Mouse (Mus musculus): ENCODE results near the gene Mex3a.

DNA sequence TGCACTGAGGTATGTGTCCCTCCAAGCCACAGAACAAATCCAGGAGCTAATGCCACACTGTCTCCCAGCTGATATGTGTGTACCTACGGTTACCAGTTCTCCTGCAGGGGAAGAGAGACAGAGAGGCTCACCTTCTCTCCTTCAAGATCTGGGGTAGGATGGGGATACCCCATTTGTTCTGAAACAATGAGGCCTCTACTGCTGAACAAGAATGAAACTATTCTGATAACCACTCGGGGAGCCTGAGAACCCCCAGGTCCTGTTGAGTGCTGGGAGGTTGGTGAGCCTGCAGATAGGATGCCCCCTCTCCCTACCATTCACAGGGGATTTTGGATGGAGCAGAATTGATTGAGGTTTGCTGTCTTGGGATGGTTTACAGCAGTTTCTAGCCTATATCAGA, 12.1 kb upstream of the Mex3a start:
- TF ChIP-seq POLR2A (IDR thresholded peaks at IDR 0.05; ENCODE audit: insufficient read length, low read depth) (no peak), USF1 (IDR thresholded peaks at IDR 0.05; ENCODE audit: low read depth) (no peak), TCF12 (IDR thresholded peaks at IDR 0.05; ENCODE audit: insufficient read depth, poor library complexity, severe bottlenecking) (no peak), MAX (IDR thresholded peaks at IDR 0.05; ENCODE audit: low read depth) (no peak), E2F4 (IDR thresholded peaks at IDR 0.05; ENCODE audit: insufficient read depth) (no peak), CEBPB (IDR thresholded peaks at IDR 0.05; ENCODE audit: insufficient read depth, poor library complexity, severe bottlenecking) (no peak)

All from myocyte (in vitro differentiated cells).